Mouse (Mus musculus) thymus, adult 2 months (tissue): ENCODE measurements at regions not wholly inside any gene's neighbourhood (a gene's known extent, or its start where the extent isn't known, plus 50 kb on each side); places are given as distances from the start of the nearest gene placed in this dataset.

Source experiments
- DNase-seq: peaks from one replicate; pipeline ENCODE4 v3.0.0; 2021
- H3K27ac ChIP-seq: fragments of 200-500 bp; 2 replicates; pipeline ENCODE4 v1.5.1; 2012; ENCODE audit warnings: low read length, control low read depth; ENCODE audit not compliant: control insufficient read depth, insufficient read depth
- H3K27me3 ChIP-seq: fragments of 200-500 bp; 2 replicates; pipeline ENCODE4 v1.6.1; 2012; ENCODE audit warnings: mild to moderate bottlenecking, low read length, moderate library complexity, mixed read lengths; ENCODE audit not compliant: control insufficient read depth, insufficient read depth
- H3K36me3 ChIP-seq: fragments of 200-500 bp; 2 replicates; pipeline ENCODE4 v1.6.1; 2012; ENCODE audit warnings: mild to moderate bottlenecking, low read length, moderate library complexity; ENCODE audit not compliant: control insufficient read depth, insufficient read depth
- H3K4me1 ChIP-seq: fragments of 200-500 bp; replicated peaks from 2 replicates; pipeline ENCODE4 v1.6.1; 2012; ENCODE audit warnings: low read length; ENCODE audit not compliant: control insufficient read depth, insufficient read depth
- H3K4me3 ChIP-seq: fragments of 200-500 bp; 2 replicates; pipeline ENCODE4 v1.5.1; 2012; ENCODE audit warnings: mild to moderate bottlenecking, low read length, control low read depth, moderate library complexity; ENCODE audit not compliant: control insufficient read depth, insufficient read depth
- CTCF ChIP-seq: fragments of 200-500 bp; IDR thresholded peaks from 2 replicates; pipeline ENCODE4 v1.5.1; 2012; ENCODE audit warnings: mild to moderate bottlenecking, control low read depth, low read length, moderate library complexity, borderline replicate concordance; ENCODE audit not compliant: control insufficient read depth, poor library complexity, insufficient read depth; ENCODE audit errors: extremely low read depth
- POLR2A ChIP-seq: fragments of 200-500 bp; IDR thresholded peaks from 2 replicates; pipeline ENCODE4 v1.6.1; 2012; ENCODE audit warnings: mild to moderate bottlenecking, low read length, control low read depth, moderate library complexity; ENCODE audit not compliant: control insufficient read depth, poor library complexity, insufficient read depth; ENCODE audit errors: extremely low read depth
- WGBS: fragments of 180-500 bp; shearing (Covaris S2); methylation state at CpG from one replicate; pipeline ENCODE4 v1.1.7; 2018; 5-methylcytosine and 5-hydroxymethylcytosine counted together

DNA sequence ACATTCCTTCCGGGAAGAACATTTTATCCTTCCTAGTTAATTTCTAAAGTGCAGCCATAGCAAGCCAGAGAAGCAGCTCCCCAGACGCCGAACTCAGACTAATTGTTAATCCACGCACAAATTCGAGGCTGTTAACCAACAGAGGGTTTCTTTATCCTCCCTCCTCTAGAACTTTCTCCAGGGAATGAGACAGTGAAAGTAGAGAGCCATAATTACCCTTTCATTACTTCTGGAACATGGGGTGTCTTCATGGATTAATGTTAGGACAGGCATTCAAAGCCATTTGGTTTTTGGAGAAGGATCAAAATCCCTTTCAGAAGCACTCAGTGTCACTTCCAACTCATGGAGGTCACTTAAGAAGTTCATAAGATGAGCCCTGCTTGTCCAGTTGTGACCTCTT is 1178.6 kb downstream of the 4930447A16Rik start:
- Histone ChIP-seq H3K27ac (no peak overlapping the region), H3K36me3 (no peaks in the 10 kb centered on the region), H3K4me1 (peaks cover 19% of the 10 kb centered on the region), H3K4me3 (no peak overlapping the region), H3K27me3 (no peaks in the 10 kb centered on the region)
- TF ChIP-seq POLR2A, result no peak
- no peak for TF ChIP-seq CTCF
- DNase-seq, result no peak
- WGBS, result 94% methylated on average over 5 of the region's 5 CpGs

DNA sequence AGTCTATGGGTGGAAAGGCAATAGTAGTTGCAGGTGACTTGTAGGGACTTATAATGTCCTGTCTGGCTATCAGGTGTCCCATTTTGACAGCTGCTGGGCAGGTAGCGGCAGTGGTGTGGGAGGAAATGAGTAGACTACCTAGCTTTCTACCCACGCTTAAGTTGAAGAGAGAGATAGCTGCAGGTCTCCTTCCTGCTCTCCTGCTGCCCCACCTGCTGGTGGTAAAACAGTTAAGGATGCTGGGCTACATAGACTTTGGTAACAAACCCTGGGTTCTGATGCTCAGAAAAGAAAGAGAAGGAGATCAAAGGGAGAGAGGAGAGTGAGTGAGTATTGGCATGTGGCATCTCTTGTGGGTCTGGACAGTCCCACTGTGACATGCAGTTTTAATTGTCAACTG is 1182.0 kb downstream of the 4930447A16Rik start:
- Histone ChIP-seq H3K36me3 (no peaks in the 10 kb centered on the region), H3K27ac (no peak overlapping the region), H3K4me1 (peaks cover 10% of the 10 kb centered on the region), H3K4me3 (no peak overlapping the region), H3K27me3 (no peaks in the 10 kb centered on the region)
- WGBS, result 21% methylated on average over 2 of the region's 2 CpGs
- TF ChIP-seq POLR2A, result no peak
- TF ChIP-seq CTCF, result no peak
- peak; percentile 78 for DNase-seq

DNA sequence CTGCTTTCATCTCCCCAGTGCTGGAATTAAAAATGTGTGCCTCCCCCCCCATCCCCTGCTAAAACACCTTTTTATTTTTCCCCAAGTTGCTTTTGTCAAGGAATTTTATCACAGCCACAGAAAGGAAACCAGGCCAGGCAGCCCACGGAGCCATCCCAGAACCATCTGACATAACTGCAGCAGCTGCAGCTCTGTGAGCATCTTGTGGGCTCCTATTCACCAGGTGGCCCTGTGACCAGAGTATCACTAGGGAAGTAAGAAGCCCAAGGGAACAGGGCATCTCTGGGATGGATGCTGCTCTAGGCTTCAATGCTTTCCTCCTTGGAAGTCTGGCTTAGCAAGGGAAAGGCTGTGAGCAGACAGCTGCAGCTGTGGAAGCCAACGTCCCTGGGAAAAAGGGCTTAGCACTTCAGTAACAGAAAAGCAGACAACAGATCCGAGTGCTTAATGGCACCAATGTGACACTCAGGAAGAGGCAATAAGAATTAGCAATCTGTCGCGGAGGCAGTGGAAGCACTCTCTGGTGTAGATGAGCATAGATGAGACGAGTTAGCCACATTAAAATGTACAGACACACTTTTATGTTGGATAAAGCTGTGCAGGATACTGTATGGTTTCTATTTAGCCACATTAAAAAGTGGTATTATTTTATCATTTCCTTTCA is 1183.0 kb downstream of the 4930447A16Rik start:
- TF ChIP-seq CTCF (no peak), POLR2A (no peak)
- 16% methylated on average over 6 of the region's 6 CpGs for WGBS
- no peak overlapping the region for H3K27ac ChIP-seq
- H3K36me3 ChIP-seq, result no peaks in the 10 kb centered on the region
- no peak overlapping the region for H3K4me3 ChIP-seq
- H3K4me1 ChIP-seq, result peaks cover 7% of the 10 kb centered on the region
- DNase-seq, result no peak
- H3K27me3 ChIP-seq, result no peaks in the 10 kb centered on the region

DNA sequence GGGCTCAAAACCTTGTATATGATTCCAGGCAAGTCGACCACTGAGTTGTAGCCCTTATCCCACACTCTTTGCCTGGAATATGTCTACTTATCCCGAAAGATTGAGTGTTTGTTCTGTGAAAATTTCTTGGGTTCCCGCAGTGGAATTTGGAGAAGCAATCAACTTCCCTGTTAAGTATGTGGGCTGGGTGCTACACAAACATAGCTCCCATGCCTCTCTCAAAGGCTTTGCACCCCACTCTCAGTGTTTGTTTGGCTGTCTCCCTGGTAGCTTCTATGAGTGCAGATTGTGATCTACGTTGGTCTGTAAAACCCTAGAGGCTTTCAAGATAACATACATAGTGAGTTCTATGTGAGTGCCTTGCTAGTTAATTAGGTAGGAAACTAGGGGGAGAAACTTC is 1184.2 kb downstream of the 4930447A16Rik start:
- Histone ChIP-seq H3K4me1 (peaks cover 6% of the 10 kb centered on the region), H3K27ac (no peak overlapping the region), H3K27me3 (no peaks in the 10 kb centered on the region), H3K36me3 (no peaks in the 10 kb centered on the region), H3K4me3 (no peak overlapping the region)
- 93% methylated on average over 4 of the region's 4 CpGs for WGBS
- TF ChIP-seq POLR2A (no peak), CTCF (no peak)
- DNase-seq, result no peak
